8 mouse cellular contexts compared by ENCODE assay signal in the genomic region with DNA sequence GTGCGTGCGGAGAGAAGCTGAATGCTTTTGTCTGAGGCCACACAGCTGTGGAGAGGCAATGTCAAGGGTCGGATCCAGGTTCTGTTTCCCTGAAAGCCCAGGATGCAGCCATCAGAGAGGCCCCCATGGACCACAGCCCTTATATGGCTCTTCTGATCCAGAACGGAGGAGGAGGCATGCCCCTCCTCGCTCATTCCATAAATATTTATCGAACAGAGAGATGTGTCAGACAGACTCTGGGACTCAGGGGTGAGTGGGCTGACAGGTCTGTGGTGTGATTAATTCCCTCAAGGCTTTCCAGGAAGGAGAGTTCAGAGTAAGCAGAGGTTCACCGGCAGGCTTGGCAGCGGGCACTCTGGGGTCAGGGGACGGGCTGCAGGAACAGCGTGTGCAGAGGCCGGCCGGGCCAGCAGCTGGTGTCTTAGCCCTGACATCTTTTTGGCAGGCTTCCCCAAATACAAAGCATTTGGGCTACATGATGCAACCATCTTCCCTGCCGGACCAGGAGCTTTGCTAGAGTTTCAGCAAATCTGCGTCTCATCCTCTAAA. TPM values are rescaled to one million over a fixed set of nuclear protein-coding genes. Genes with fewer than 3 reads are reported as not detected.
DNase-seq lines count a peak whose midpoint lies in the region; ATAC-seq lines count a peak whose summit lies in the region.

No protein-coding gene starts in this region.

- no peak overlapping the region for H3K9ac ChIP-seq in hindbrain, embryonic 11.5 days (ENCODE audit: low read depth, low read length)
- 0 out of 2 replicates have a peak overlapping the region, but pooled peaks have one; percentile 8 for H3K9ac ChIP-seq in limb, embryonic 12.5 days (replicated peaks)
- H3K9ac ChIP-seq in forebrain, embryonic 12.5 days, result no peak overlapping the region

- no peaks in the 10 kb centered on the region for H3K9me3 ChIP-seq in hindbrain, embryonic 11.5 days (ENCODE audit: control insufficient read depth, low read length)
- no peaks in the 10 kb centered on the region for H3K9me3 ChIP-seq in limb, embryonic 12.5 days
- H3K9me3 ChIP-seq in forebrain, embryonic 12.5 days, result no peaks in the 10 kb centered on the region

- DNase-seq in cerebellum, postnatal 10 days, result peak; percentile 55 to 58
- no peak for DNase-seq in cerebellum, postnatal 36 days
- DNase-seq in fat pad, adult 2 months (ENCODE audit: extremely low read depth, low read depth, low spot score), result peak; percentile 54
- peak; percentile 40 for DNase-seq in hindbrain, embryonic 11.5 days (ENCODE audit: low spot score)
- peak; percentile 67 for DNase-seq in testis, postnatal 14 days (ENCODE audit: low spot score)
- no peak for DNase-seq in layer of hippocampus, adult 9-11 months

- no peak overlapping the region for H3K4me2 ChIP-seq in hindbrain, embryonic 11.5 days (replicated peaks; ENCODE audit: low read depth, low read length)
- no peak overlapping the region for H3K4me2 ChIP-seq in limb, embryonic 12.5 days
- H3K4me2 ChIP-seq in forebrain, embryonic 12.5 days, result no peak overlapping the region

- no peaks in the 10 kb centered on the region for H3K27me3 ChIP-seq in hindbrain, embryonic 11.5 days (ENCODE audit: control insufficient read depth, insufficient read depth, low read length)
- H3K27me3 ChIP-seq in limb, embryonic 12.5 days, result no peaks in the 10 kb centered on the region
- no peaks in the 10 kb centered on the region for H3K27me3 ChIP-seq in forebrain, embryonic 12.5 days

- peak; percentile 33; the same call in 1 of the 2 replicates for ATAC-seq in hindbrain, embryonic 11.5 days (ENCODE audit: low FRiP score)
- ATAC-seq in limb, embryonic 12.5 days (ENCODE audit: insufficient number of reproducible peaks, insufficient read depth, low FRiP score, low TSS enrichment, low read depth), result no peak
- ATAC-seq in forebrain, embryonic 12.5 days (ENCODE audit: low FRiP score), result no peak

- no peaks in the 10 kb centered on the region for H3K36me3 ChIP-seq in hindbrain, embryonic 11.5 days (ENCODE audit: control insufficient read depth, insufficient read depth, low read length)
- no peaks in the 10 kb centered on the region for H3K36me3 ChIP-seq in limb, embryonic 12.5 days
- no peaks in the 10 kb centered on the region for H3K36me3 ChIP-seq in forebrain, embryonic 12.5 days (replicated peaks)

- H3K27ac ChIP-seq in hindbrain, embryonic 11.5 days (ENCODE audit: low read depth, low read length), result no peak overlapping the region
- H3K27ac ChIP-seq in limb, embryonic 12.5 days, result peak overlapping the region; percentile 66
- no peak overlapping the region for H3K27ac ChIP-seq in forebrain, embryonic 12.5 days

- no peak overlapping the region for H3K4me3 ChIP-seq in hindbrain, embryonic 11.5 days (ENCODE audit: low read depth, low read length)
- no peak overlapping the region for H3K4me3 ChIP-seq in limb, embryonic 12.5 days (replicated peaks)
- no peak overlapping the region for H3K4me3 ChIP-seq in forebrain, embryonic 12.5 days (replicated peaks)

- no peaks in the 10 kb centered on the region for H3K4me1 ChIP-seq in hindbrain, embryonic 11.5 days (replicated peaks; ENCODE audit: control insufficient read depth, insufficient read depth, low read length)
- H3K4me1 ChIP-seq in limb, embryonic 12.5 days (replicated peaks), result peaks cover 71% of the 10 kb centered on the region
- peaks cover 11% of the 10 kb centered on the region; the same call in 1 of the 2 replicates for H3K4me1 ChIP-seq in forebrain, embryonic 12.5 days

- 47% methylated on average over 13 of the region's 14 CpGs for WGBS in hindbrain, embryonic 11.5 days
- WGBS in limb, embryonic 12.5 days, result 22% methylated on average over 14 of the region's 14 CpGs
- 70% methylated on average over 14 of the region's 14 CpGs for WGBS in forebrain, embryonic 12.5 days

RNA-seq across cellular contexts. Expression of gene Crispld2, which starts 12.0 kb away (rescaled TPM):
- 2.1 and 2.6 TPM in 2 replicates for polyA plus RNA-seq in hindbrain, embryonic 11.5 days (2014; fragmentation: Nextera tagmentation; extraction: Ambion mirVana)
- 7.4 and 8.5 TPM in 2 replicates for polyA plus RNA-seq in limb, embryonic 12.5 days (2016; fragmentation: Nextera tagmentation; extraction: Ambion mirVana)
- polyA plus RNA-seq in forebrain, embryonic 12.5 days (2016; fragmentation: Nextera tagmentation; extraction: Ambion mirVana), result 2.3 TPM in 2 replicates

Comparison
In these comparisons a context has a peak if more than half of its experiments do, and no peak if none do; other contexts are left out.
1. DNase-seq: peak in cerebellum, postnatal 10 days (2 of 2), fat pad, adult 2 months (single experiment), hindbrain, embryonic 11.5 days (single experiment) and testis, postnatal 14 days (single experiment); none in cerebellum, postnatal 36 days (0 of 2) and layer of hippocampus, adult 9-11 months (single experiment).